Mouse (Mus musculus) stomach, embryonic 14.5 days (tissue): ENCODE results near the gene Thap4. TPM values are rescaled to one million over a fixed set of nuclear protein-coding genes. Genes with fewer than 3 reads are reported as not detected.
A peak's percentile ranks its signal among the peaks of the same experiment; 100 is the strongest.
"Not testable (repeated sequence)": the region's sequence is repeated elsewhere in the genome, so short reads cannot be mapped to it uniquely, and the experiment has no call there.

Experiments used
- ATAC-seq: fragments of 200-750 bp; cut with Nextera tagmentation; 2 replicates; pipeline ENCODE4 v1.8.0; 2017; ENCODE audit warnings: low read depth, moderate TSS enrichment; ENCODE audit not compliant: insufficient number of reproducible peaks, insufficient read depth, low FRiP score
- H3K27ac ChIP-seq: fragments of 300-500 bp; sonication (generic); 2 replicates; pipeline ENCODE4 v1.5.1; 2014; ENCODE audit warnings: mild to moderate bottlenecking, low read length, moderate library complexity, mixed read lengths
- H3K27me3 ChIP-seq: fragments of 300-500 bp; sonication (generic); 2 replicates; pipeline ENCODE4 v1.6.1; 2014; ENCODE audit warnings: low read length, control low read depth, mixed read lengths; ENCODE audit not compliant: control insufficient read depth, insufficient read depth
- H3K36me3 ChIP-seq: fragments of 300-500 bp; sonication (generic); 2 replicates; pipeline ENCODE4 v1.6.1; 2014; ENCODE audit warnings: mild to moderate bottlenecking, control low read depth, low read length, moderate library complexity, mixed read lengths; ENCODE audit not compliant: control insufficient read depth, insufficient read depth
- H3K4me1 ChIP-seq: fragments of 300-500 bp; sonication (generic); 2 replicates; pipeline ENCODE4 v1.6.1; 2014; ENCODE audit warnings: low read length, control low read depth, mixed read lengths; ENCODE audit not compliant: control insufficient read depth, insufficient read depth
- H3K4me2 ChIP-seq: fragments of 300-500 bp; sonication (generic); replicated peaks from 2 replicates; pipeline ENCODE4 v1.6.1; 2014; ENCODE audit warnings: low read depth, low read length, control low read depth
- H3K4me3 ChIP-seq: fragments of 300-500 bp; sonication (generic); 2 replicates; pipeline ENCODE4 v1.5.1; 2014; ENCODE audit warnings: low read depth, low read length, control low read depth
- H3K9ac ChIP-seq: fragments of 300-500 bp; sonication (generic); replicated peaks from 2 replicates; pipeline ENCODE4 v1.6.1; 2014; ENCODE audit warnings: low read depth, mild to moderate bottlenecking, control low read depth, low read length, moderate library complexity, mixed read lengths
- H3K9me3 ChIP-seq: fragments of 300-500 bp; sonication (generic); 2 replicates; pipeline ENCODE4 v1.6.1; 2016; ENCODE audit warnings: low read depth, low read length, control low read depth; ENCODE audit not compliant: control insufficient read depth
- WGBS: fragments of 180-500 bp; shearing (Covaris S2); extraction: QIAGEN DNeasy Blood & Tissue Kit; methylation state at CpG from one replicate; pipeline ENCODE4 v1.1.7; 2014; 5-methylcytosine and 5-hydroxymethylcytosine counted together
- polyA plus RNA-seq: library from polyadenylated mRNA; unstranded; fragments of >200 nt; fragmentation: Nextera tagmentation; extraction: Ambion mirVana; gene quantifications from 2 replicates; pipeline ENCODE4 v1.2.1, GENCODE M21; 2014

The Thap4 gene
- polyA plus RNA-seq, 1 experiment from 2014 or later = 51.0 TPM

DNA sequence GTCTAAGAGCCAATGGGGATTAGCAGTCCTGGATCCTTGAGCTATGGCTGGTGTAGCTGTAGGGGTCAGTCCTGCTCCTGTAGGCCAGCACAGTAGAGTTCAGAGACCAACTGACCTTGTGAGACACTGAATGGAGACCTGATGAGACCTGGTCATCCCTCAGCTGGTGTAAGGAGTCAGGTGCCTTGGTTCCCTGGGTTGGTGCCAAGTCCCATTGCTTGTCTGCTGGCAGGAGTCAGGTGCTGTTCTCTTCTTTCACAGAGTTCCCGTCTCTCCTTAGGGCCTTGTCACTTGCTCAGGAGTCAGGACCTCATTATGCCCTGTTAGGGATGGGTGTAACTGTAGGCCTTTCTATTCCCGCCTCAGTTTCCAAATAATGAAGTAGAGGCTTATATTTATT, 32.2 kb upstream of the Thap4 start:
- Histone ChIP-seq H3K4me1 (no peaks in the 10 kb centered on the region), H3K36me3 (peaks cover 63% of the 10 kb centered on the region), H3K4me2 (no peak overlapping the region), H3K9me3 (peaks cover 4% of the 10 kb centered on the region; the same call in 1 of the 2 replicates), H3K4me3 (no peak overlapping the region), H3K9ac (no peak overlapping the region), H3K27ac (no peak overlapping the region), H3K27me3 (no peaks in the 10 kb centered on the region)
- no peak for ATAC-seq
- WGBS = 83% methylated on average over 2 of the region's 2 CpGs

- Histone ChIP-seq H3K36me3 (peaks cover 68% of the 10 kb centered on the region), H3K27ac (no peak overlapping the region), H3K4me2 (no peak overlapping the region), H3K4me1 (no peaks in the 10 kb centered on the region), H3K9ac (no peak overlapping the region), H3K27me3 (no peaks in the 10 kb centered on the region), H3K4me3 (no peak overlapping the region), H3K9me3 (no peaks in the 10 kb centered on the region)
- no peak for ATAC-seq
- 94% methylated on average over 5 of the region's 5 CpGs for WGBS
Observed at GRCm38 (mm10) chr1:93776686-93777085, 22.0 kb upstream of the Thap4 start.

DNA sequence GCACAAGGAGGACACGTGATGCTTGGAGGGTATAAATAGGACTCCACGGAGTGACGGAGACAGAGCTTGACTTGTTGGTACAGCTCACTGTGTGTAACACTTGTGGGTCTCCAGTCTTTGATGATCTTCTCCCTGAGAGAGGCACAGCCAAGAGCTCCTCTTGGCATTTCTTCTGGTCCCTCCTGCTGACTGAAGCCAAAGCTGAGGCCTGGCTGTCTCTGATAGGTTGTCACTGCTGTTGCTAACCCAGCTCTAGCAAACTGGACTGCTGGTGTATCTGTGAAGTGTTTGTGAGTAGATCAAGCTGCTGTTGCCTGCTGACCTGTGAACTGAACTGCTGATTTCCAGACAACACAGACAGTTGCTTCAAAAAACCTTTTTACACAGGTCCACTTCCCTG, 15.2 kb upstream of the Thap4 start:
- H3K9me3 ChIP-seq = no peaks in the 10 kb centered on the region
- WGBS = 88% methylated on average over 3 of the region's 3 CpGs
- no peaks in the 10 kb centered on the region for H3K4me1 ChIP-seq
- H3K36me3 ChIP-seq = peaks cover 23% of the 10 kb centered on the region
- H3K4me3 ChIP-seq = no peak overlapping the region
- H3K27ac ChIP-seq = no peak overlapping the region
- no peak overlapping the region for H3K4me2 ChIP-seq
- H3K9ac ChIP-seq = no peak overlapping the region
- H3K27me3 ChIP-seq = no peaks in the 10 kb centered on the region
- ATAC-seq = no peak

- 96% methylated on average over 6 of the region's 6 CpGs for WGBS
- Histone ChIP-seq H3K27me3 (no peaks in the 10 kb centered on the region), H3K4me2 (no peak overlapping the region), H3K27ac (no peak overlapping the region), H3K4me1 (no peaks in the 10 kb centered on the region), H3K9ac (no peak overlapping the region), H3K4me3 (no peak overlapping the region), H3K36me3 (peaks cover 10% of the 10 kb centered on the region; the same call in 1 of the 2 replicates), H3K9me3 (no peaks in the 10 kb centered on the region)
- ATAC-seq = no peak
Observed at GRCm38 (mm10) chr1:93767600-93767999, 12.9 kb upstream of the Thap4 start.

GRCm38 (mm10) chr1:93764871-93765591, 10.4 kb upstream of the Thap4 start:
- Histone ChIP-seq H3K27ac (no peak overlapping the region), H3K36me3 (peaks cover 8% of the 10 kb centered on the region; the same call in 1 of the 2 replicates), H3K27me3 (no peaks in the 10 kb centered on the region), H3K4me2 (no peak overlapping the region), H3K4me1 (no peaks in the 10 kb centered on the region), H3K9ac (no peak overlapping the region), H3K9me3 (no peaks in the 10 kb centered on the region), H3K4me3 (no peak overlapping the region)
- WGBS = 93% methylated on average over 9 of the region's 9 CpGs
- no peak for ATAC-seq

DNA sequence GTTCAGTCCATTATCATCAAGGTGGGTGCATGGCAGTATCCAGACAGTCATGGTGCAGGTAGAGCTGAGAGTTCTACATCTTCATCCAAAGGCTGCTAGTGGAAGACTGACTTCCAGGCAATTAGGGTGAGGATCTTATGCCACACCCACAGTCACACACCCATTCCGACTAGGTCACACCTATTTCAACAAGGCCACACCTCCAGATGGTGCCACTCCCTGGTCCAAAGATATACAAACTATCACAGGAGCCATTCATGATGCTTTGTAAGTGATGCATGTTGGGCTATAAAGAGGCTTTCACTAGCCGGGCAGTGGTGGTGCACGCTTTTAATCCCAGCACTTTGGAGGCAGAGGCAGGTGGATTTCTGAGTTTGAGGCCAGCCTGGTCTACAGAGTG, 8.9 kb upstream of the Thap4 start:
- WGBS = 80% methylated on average over 3 of the region's 3 CpGs
- not testable (repeated sequence) for H3K9ac ChIP-seq

DNA sequence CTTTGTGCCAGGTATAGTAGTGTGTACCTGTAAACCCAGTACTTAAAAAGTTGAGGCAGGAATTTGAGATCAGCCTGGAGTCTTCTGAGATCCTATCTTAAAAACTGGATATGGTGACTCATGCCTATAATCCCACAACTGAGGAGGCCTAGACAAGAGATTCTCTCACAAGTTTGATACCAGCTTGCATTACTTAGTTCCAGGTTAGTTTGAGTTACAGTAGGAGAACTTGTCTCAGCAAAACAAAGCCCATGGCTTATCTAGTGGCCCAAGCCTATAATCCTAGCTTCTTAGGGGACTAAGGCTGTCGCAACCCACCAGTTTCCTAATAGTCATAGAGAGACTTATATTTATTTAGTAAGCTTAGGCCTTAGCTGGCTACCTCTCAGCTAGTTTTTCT, 5.4 kb upstream of the Thap4 start:
- no peak for ATAC-seq
- Histone ChIP-seq H3K4me3 (no peak overlapping the region), H3K27ac (no peak overlapping the region), H3K4me2 (no peak overlapping the region), H3K9me3 (no peaks in the 10 kb centered on the region), H3K9ac (no peak overlapping the region), H3K4me1 (0 out of 2 replicates have a peak, but pooled peaks cover 2% of the 10 kb centered on the region), H3K36me3 (no peaks in the 10 kb centered on the region), H3K27me3 (no peaks in the 10 kb centered on the region)
- 88% methylated on average over 1 of the region's 1 CpGs for WGBS

More for the DNA sequence above, 8.9 kb upstream of the Thap4 start:
- H3K27me3 ChIP-seq, ATAC-seq, H3K4me1 ChIP-seq, H3K9me3 ChIP-seq, H3K27ac ChIP-seq, H3K4me3 ChIP-seq, H3K36me3 ChIP-seq, H3K4me2 ChIP-seq: not testable (repeated sequence)

- no peak overlapping the region for H3K9ac ChIP-seq
Observed at GRCm38 (mm10) chr1:93756154-93756553, 1.5 kb upstream of the Thap4 start.

DNA sequence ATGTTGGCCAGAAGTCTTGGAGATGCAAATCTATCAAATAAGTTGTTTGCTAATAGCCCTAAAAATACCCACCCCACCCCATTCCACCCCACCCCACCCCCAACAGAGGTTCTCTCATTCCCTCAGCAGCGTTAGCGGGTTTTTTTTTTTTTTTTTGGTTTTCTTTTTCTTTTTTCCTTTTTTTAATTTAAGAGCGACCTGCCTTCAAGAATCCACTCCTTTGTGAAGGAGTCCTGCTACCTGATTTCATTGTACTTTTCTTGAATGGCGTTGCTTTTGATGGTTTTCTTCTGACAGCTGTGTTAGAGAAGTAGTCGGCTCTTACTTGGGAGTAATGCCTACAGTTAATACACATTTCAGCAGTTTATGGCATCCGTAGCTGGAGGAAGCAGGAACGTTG, 954 bp upstream of the Thap4 start:
- Histone ChIP-seq H3K27me3 (no peaks in the 10 kb centered on the region), H3K36me3 (peaks cover under 1% of the 10 kb centered on the region; the same call in 1 of the 2 replicates), H3K4me3 (peak overlapping the region; percentile 98), H3K9ac (peak overlapping the region; percentile 68), H3K9me3 (no peaks in the 10 kb centered on the region), H3K27ac (no peak overlapping the region), H3K4me2 (peak overlapping the region; percentile 52), H3K4me1 (peaks cover 6% of the 10 kb centered on the region; the same call in 1 of the 2 replicates)
- WGBS = 24% methylated on average over 7 of the region's 7 CpGs
- ATAC-seq = no peak

More at GRCm38 (mm10) chr1:93756154-93756553, 1.5 kb upstream of the Thap4 start:
- H3K9me3 ChIP-seq = no peaks in the 10 kb centered on the region
- peak overlapping the region; percentile 98; the same call in 1 of the 2 replicates for H3K4me3 ChIP-seq
- peaks cover 6% of the 10 kb centered on the region; the same call in 1 of the 2 replicates for H3K4me1 ChIP-seq
- H3K27me3 ChIP-seq = no peaks in the 10 kb centered on the region
- H3K4me2 ChIP-seq = no peak overlapping the region
- no peak for ATAC-seq
- no peak overlapping the region for H3K27ac ChIP-seq
- no peaks in the 10 kb centered on the region for H3K36me3 ChIP-seq
